Mouse (Mus musculus) duodenum, adult 2 months (tissue): ENCODE results near the gene Obp2b. TPM values are rescaled to one million over a fixed set of nuclear protein-coding genes. Genes with fewer than 3 reads are reported as not detected.

Experiments
- polyA plus RNA-seq: library from polyadenylated mRNA; depleted of rRNA; stranded (reverse); fragments of >200 nt; gene quantifications from 2 replicates; pipeline ENCODE4 v1.2.3, GENCODE M21; 2012; ENCODE audit warnings: low replicate concordance; rRNA removed

Obp2b gene
- not detected in 2 replicates for polyA plus RNA-seq

GRCm38 (mm10) chr2:25736709-25737108 is at the start of gene Obp2b:
TSS of gene Obp2b (plus strand) at chr2:25737009.

GRCm38 (mm10) chr2:25699743-25700142 is 37.1 kb upstream of the Obp2b start, which contains the start of gene Obp2a:
TSS of gene Obp2a (plus strand) at chr2:25700043.

DNA sequence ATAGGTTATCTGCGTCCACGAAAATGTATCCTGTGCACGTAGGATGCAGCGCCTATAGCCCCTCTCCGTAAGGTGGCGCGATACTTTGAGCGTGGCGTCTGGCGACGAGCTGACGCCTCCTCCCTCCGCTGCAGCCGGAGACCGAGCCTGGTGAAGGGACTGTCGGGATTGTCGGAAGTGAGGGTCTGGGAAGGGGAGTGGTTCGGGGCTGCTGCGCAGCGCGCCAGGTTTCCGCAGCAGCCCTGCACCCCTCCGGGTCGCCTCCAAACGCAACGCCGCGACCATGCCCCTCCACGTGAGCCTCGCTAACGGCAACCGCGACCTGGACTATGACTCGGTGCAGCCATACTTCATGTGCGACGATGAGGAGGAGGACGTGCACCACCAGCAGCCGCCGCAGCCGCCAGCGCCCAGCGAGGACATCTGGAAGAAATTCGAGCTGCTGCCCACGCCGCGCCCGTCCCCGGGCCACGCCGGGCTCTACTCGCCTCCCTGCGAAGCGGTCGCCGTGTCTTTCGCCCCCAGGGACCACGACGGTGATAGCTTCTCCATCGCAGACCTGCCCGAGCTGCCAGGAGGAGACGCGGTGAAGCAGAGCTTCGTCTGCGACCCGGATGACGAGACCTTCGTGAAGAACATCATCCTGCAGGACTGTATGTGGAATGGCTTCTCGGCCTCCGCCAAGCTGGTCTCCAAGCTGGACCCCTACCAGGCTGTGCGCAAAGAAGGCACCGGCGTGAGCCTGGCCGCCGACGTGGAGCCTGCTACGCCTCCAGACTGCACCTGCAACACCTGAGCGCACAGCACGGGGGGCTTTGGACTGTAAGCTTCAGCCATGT is 29.9 kb upstream of the Obp2b start, which contains the start of gene Bmyc:
Bmyc (plus strand) TSS at position 97 of the 839 bp plus-strand sequence.

DNA sequence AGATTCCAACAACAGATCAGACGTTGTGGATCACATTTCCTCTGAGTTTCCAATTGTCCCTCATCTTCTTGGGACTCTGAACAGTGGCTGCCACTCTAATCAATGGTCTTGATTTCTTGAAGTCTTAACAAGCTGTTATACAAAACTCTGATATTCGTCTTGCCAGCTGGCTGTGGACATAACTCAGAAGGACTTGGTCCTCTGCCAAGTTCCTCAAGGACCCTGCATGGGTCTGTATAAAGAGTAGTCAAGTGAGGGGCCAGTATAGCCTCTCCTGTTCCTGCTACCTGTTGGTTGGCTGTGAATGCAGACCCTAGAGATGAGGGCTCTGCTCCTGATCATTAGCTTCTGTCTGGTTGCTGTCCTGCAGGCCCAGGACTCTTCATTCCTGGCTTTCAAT is 28.5 kb downstream of the Obp2b start, which contains the start of gene Lcn3:
Lcn3 (plus strand) TSS at position 301 of the 400 bp plus-strand sequence.

DNA sequence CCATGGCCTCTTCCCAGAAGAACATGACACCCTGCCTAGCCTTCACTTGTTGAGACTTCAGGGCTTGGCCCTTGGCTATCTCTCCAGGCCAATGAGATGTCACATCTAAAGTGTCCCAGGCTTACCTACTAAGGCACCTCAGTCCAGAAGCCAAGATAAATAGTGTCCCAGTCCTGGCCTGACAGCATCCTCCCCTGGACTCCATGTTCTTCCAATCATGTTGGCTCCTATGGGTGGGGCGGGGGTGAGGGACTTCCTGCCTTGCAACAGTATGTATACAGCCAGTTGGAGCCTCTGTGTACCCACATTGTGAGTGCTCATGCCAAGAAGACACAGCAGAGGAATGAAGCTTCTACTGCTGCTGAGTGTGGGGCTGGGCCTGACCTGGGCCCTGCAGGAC is 39.9 kb downstream of the Obp2b start, which contains the start of gene Lcn11:
Lcn11 (plus strand) TSS at position 301 of the 400 bp plus-strand sequence.

DNA sequence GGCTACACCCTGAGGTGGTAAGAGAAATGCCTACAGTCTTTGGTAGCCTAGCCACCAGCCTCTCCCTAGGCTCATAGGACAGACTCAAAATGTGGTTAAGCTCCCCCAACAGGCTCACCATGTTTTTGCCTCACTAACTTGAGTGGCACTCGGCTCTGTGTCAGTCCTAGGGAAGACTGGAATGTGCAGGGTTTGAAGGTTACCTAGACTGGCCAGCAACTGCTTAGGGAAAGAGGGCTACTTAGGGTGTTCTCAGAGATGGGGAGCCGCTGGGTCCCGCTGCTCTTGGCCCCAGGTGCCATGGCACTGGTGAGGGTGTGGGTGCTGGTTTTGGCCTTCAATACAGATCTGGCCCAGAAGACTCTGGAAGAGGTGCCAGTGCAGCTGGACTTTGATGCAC is 45.1 kb downstream of the Obp2b start, which contains the start of gene Gm13539:
Gm13539 (plus strand) TSS at position 301 of the 400 bp plus-strand sequence.

Other genes starting within 250 kb of the Obp2b start
- not detected in 2 replicates for gene Lcn12, start 243.1 kb upstream of the Obp2b start, polyA plus RNA-seq
- 40.4 and 40.9 TPM in 2 replicates for gene Fbxw5, start 236.3 kb upstream of the Obp2b start, polyA plus RNA-seq
- gene C8g, start 235.3 kb upstream of the Obp2b start, polyA plus RNA-seq: 4.0 and 9.4 TPM in 2 replicates
- gene Traf2, start 190.1 kb upstream of the Obp2b start, polyA plus RNA-seq: 9.0 and 10.8 TPM in 2 replicates
- 164 and 294 TPM in 2 replicates for gene Edf1, start 179.2 kb upstream of the Obp2b start, polyA plus RNA-seq
- 1.1 and 1.9 TPM in 2 replicates for gene Mamdc4, start 162.2 kb upstream of the Obp2b start, polyA plus RNA-seq
- 19.8 and 30.6 TPM in 2 replicates for gene Phpt1, start 161.8 kb upstream of the Obp2b start, polyA plus RNA-seq
- gene Ajm1, start 155.3 kb upstream of the Obp2b start, polyA plus RNA-seq: 1.4 and 1.7 TPM in 2 replicates
- 56.5 and 60.5 TPM in 2 replicates for gene Rabl6, start 128.5 kb upstream of the Obp2b start, polyA plus RNA-seq
- not detected in 2 replicates for gene Ccdc183, start 119.3 kb upstream of the Obp2b start, polyA plus RNA-seq
- 9.9 and 11.7 TPM in 2 replicates for gene Tmem141, start 115.0 kb upstream of the Obp2b start, polyA plus RNA-seq
- 0.89 and 1.2 TPM in 2 replicates for gene Fcna, start 109.0 kb upstream of the Obp2b start, polyA plus RNA-seq
- gene Lcn8, start 83.9 kb upstream of the Obp2b start, polyA plus RNA-seq: not detected in 2 replicates
- gene Lcn5, start 79.1 kb upstream of the Obp2b start, polyA plus RNA-seq: not detected in 2 replicates
- not detected in 2 replicates for gene Lcn6, start 60.2 kb upstream of the Obp2b start, polyA plus RNA-seq
- not detected in 2 replicates for gene Lcn10, start 54.3 kb upstream of the Obp2b start, polyA plus RNA-seq
- not detected in 2 replicates for gene Obp2a, start 37.0 kb upstream of the Obp2b start, polyA plus RNA-seq
- 28.7 and 33.0 TPM in 2 replicates for gene Bmyc, start 30.3 kb upstream of the Obp2b start, polyA plus RNA-seq
- gene Lcn3, start 28.6 kb downstream of the Obp2b start, polyA plus RNA-seq: not detected in 2 replicates
- gene Lcn11, start 40.0 kb downstream of the Obp2b start, polyA plus RNA-seq: not detected in 2 replicates
- gene Gm13539, start 45.2 kb downstream of the Obp2b start, polyA plus RNA-seq: not detected in 2 replicates
- not detected in 2 replicates for gene Glt6d1, start 78.8 kb downstream of the Obp2b start, polyA plus RNA-seq
- gene Lcn9, start 86.1 kb downstream of the Obp2b start, polyA plus RNA-seq: not detected in 2 replicates
- not detected in 2 replicates for gene Sohlh1, start 110.2 kb downstream of the Obp2b start, polyA plus RNA-seq
- gene Kcnt1, start 126.7 kb downstream of the Obp2b start, polyA plus RNA-seq: 2.1 and 2.4 TPM in 2 replicates
- gene Camsap1, start 246.3 kb downstream of the Obp2b start, polyA plus RNA-seq: 1.7 and 2.2 TPM in 2 replicates